Mouse (Mus musculus) ES-Bruce4 (cell line): ENCODE data around the gene Fetub.

ENCODE experiments used
- CTCF ChIP-seq: IDR thresholded peaks from one replicate; pipeline ENCODE4 v1.8.1; 2011; ENCODE audit warnings: low read depth, low read length
- EP300 ChIP-seq: IDR thresholded peaks from 2 replicates; pipeline ENCODE4 v1.6.1; 2011; ENCODE audit warnings: low read depth, low read length; ENCODE audit not compliant: insufficient read depth

- TF ChIP-seq EP300 (no peak), CTCF (no peak)
Observed at GRCm38 (mm10) chr16:22922433-22922832, 4.3 kb downstream of the Fetub start.
